Mouse (Mus musculus) embryonic facial prominence, embryonic 10.5 days (tissue): ENCODE results near the gene Ide. TPM values are rescaled to one million over a fixed set of nuclear protein-coding genes. Genes with fewer than 3 reads are reported as not detected.
"Not testable (repeated sequence)": the region's sequence is repeated elsewhere in the genome, so short reads cannot be mapped to it uniquely, and the experiment has no call there.

Experiments
- DNase-seq: peaks from one replicate; pipeline ENCODE4 v3.0.0-alpha.2; 2017; ENCODE audit warnings: low spot score
- H3K27ac ChIP-seq: fragments of 300-500 bp; sonication (generic); replicated peaks from 2 replicates; pipeline ENCODE4 v1.5.1; 2016; ENCODE audit warnings: mild to moderate bottlenecking
- H3K27me3 ChIP-seq: fragments of 300-500 bp; sonication (generic); replicated peaks from 2 replicates; pipeline ENCODE4 v1.6.1; 2016; ENCODE audit warnings: low read depth, mild to moderate bottlenecking; ENCODE audit not compliant: poor library complexity, severe bottlenecking
- H3K36me3 ChIP-seq: fragments of 300-500 bp; sonication (generic); replicated peaks from 2 replicates; pipeline ENCODE4 v1.6.1; 2016; ENCODE audit warnings: mild to moderate bottlenecking, moderate library complexity
- H3K4me1 ChIP-seq: fragments of 300-500 bp; sonication (generic); 2 replicates; pipeline ENCODE4 v1.6.1; 2016
- H3K4me3 ChIP-seq: fragments of 300-500 bp; sonication (generic); 2 replicates; pipeline ENCODE4 v1.5.1; 2016; ENCODE audit warnings: mild to moderate bottlenecking, moderate library complexity
- H3K9me3 ChIP-seq: fragments of 300-500 bp; sonication (generic); 2 replicates; pipeline ENCODE4 v1.6.1; 2016; ENCODE audit warnings: mild to moderate bottlenecking
- WGBS: fragments of 180-500 bp; shearing (Covaris S2); methylation state at CpG from one replicate; pipeline ENCODE4 v1.1.7; 2016; 5-methylcytosine and 5-hydroxymethylcytosine counted together
- polyA plus RNA-seq: library from polyadenylated mRNA; unstranded; fragments of >200 nt; fragmentation: Nextera tagmentation; extraction: Ambion mirVana; gene quantifications from 2 replicates; pipeline ENCODE4 v1.2.1, GENCODE M21; 2016

Gene Ide
- polyA plus RNA-seq, 1 experiment from 2014 or later, result 40.9 TPM

- Histone ChIP-seq H3K4me1 (no peaks in the 10 kb centered on the region), H3K9me3 (no peaks in the 10 kb centered on the region), H3K27ac (no peak overlapping the region), H3K36me3 (no peaks in the 10 kb centered on the region), H3K27me3 (no peaks in the 10 kb centered on the region), H3K4me3 (no peak overlapping the region)
- DNase-seq, result no peak
- 76% methylated on average over 3 of the region's 3 CpGs for WGBS
Observed at GRCm38 (mm10) chr19:37248199-37248598, 89.5 kb downstream of the Ide start.

DNA sequence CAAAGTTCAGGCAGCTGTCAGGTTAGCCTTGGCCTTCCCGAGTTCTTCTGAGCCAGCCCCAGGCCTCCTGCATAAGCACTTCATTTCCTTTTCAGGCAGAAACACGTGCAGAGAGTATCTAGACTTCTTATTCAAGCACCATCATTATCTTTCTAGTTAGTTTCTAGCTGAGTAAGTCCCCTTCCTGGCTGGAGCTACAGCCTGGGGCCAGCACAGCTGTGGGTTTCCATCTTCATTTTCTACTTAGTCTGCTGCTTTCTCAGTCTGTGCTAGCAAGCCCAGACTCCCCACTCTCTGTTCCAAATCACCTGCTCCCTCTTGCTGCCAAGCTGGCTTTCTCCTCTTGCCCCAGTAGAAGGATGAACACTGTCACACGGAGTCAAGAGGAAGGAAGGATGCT, 90.8 kb downstream of the Ide start:
- DNase-seq, result no peak
- Histone ChIP-seq H3K4me3 (no peak overlapping the region), H3K4me1 (no peaks in the 10 kb centered on the region), H3K27me3 (no peaks in the 10 kb centered on the region), H3K9me3 (no peaks in the 10 kb centered on the region), H3K27ac (no peak overlapping the region), H3K36me3 (no peaks in the 10 kb centered on the region)
- 42% methylated on average over 3 of the region's 3 CpGs for WGBS

GRCm38 (mm10) chr19:37242707-37243106, 94.9 kb downstream of the Ide start:
- no peak overlapping the region for H3K27ac ChIP-seq
- H3K36me3 ChIP-seq, result no peaks in the 10 kb centered on the region
- WGBS, result 45% methylated on average over 2 of the region's 2 CpGs
- no peak for DNase-seq
- peaks cover 7% of the 10 kb centered on the region; the same call in 1 of the 2 replicates for H3K27me3 ChIP-seq
- H3K4me3 ChIP-seq, result no peak overlapping the region
- H3K9me3 ChIP-seq, result no peaks in the 10 kb centered on the region
- H3K4me1 ChIP-seq, result peaks cover 13% of the 10 kb centered on the region

- WGBS, result 71% methylated on average over 5 of the region's 5 CpGs
- H3K27ac ChIP-seq, result no peak overlapping the region
- no peaks in the 10 kb centered on the region for H3K9me3 ChIP-seq
- H3K4me3 ChIP-seq, result no peak overlapping the region
- H3K27me3 ChIP-seq, result peaks cover 20% of the 10 kb centered on the region
- peaks cover 16% of the 10 kb centered on the region for H3K4me1 ChIP-seq
- no peak for DNase-seq
- no peaks in the 10 kb centered on the region for H3K36me3 ChIP-seq
Observed at GRCm38 (mm10) chr19:37241201-37241600, 96.5 kb downstream of the Ide start.

DNA sequence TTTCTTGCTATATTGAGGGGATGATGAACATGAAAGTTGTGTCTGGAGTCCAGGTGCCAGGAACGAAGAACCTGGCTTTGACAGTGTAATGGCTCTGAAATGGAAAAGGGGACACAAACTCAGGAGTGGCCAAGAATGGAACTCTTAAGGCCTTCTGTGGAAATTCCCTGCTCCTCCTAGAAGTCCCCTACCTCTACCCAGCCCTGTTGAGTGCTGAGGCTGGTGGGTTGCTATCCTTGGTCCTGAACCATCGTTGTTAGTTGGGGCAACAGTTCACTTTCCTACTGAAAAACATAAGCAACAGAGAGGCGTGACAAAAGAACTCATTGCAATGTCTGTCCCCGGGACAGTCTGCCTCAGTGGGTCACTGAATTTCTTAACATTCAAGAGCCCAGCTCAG, 98.6 kb downstream of the Ide start:
- DNase-seq, result peak; percentile 65
- Histone ChIP-seq H3K36me3 (no peaks in the 10 kb centered on the region), H3K9me3 (no peaks in the 10 kb centered on the region), H3K4me1 (peaks cover 18% of the 10 kb centered on the region), H3K4me3 (no peak overlapping the region), H3K27me3 (peaks cover 41% of the 10 kb centered on the region), H3K27ac (no peak overlapping the region)
- WGBS, result 22% methylated on average over 4 of the region's 4 CpGs

DNA sequence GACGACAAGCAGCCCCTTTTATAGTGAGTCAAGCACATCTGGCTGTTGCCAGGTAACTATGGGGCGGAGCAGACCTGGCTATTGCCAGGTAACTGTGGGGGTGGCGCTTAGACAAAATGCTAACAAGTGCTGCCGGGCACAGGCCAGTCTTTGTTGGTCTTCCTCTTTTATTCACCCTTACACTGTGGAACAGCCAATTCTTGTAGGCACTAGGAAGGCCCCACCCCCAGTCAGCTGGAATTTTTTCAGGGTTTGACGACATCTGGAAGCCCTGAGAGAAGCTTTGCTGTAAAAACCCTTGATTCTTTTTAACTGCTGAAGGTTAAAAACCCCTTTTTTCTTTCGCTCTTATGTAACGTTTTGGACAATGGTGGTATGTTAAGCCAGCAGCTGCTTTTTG, 99.0 kb downstream of the Ide start:
- Histone ChIP-seq H3K27ac (no peak overlapping the region), H3K4me3 (no peak overlapping the region), H3K9me3 (no peaks in the 10 kb centered on the region), H3K36me3 (no peaks in the 10 kb centered on the region), H3K4me1 (peaks cover 23% of the 10 kb centered on the region), H3K27me3 (peaks cover 46% of the 10 kb centered on the region)
- 13% methylated on average over 7 of the region's 7 CpGs for WGBS
- peak; percentile 10 for DNase-seq

GRCm38 (mm10) chr19:37237712-37238437, 99.8 kb downstream of the Ide start:
- Histone ChIP-seq H3K27ac (no peak overlapping the region), H3K36me3 (no peaks in the 10 kb centered on the region), H3K4me3 (0 out of 2 replicates have a peak overlapping the region, but pooled peaks have one; percentile 8), H3K27me3 (peaks cover 52% of the 10 kb centered on the region), H3K4me1 (peaks cover 24% of the 10 kb centered on the region), H3K9me3 (no peaks in the 10 kb centered on the region)
- DNase-seq, result peak; percentile 8
- 6% methylated on average over 15 of the region's 15 CpGs for WGBS

- peaks cover 24% of the 10 kb centered on the region for H3K4me1 ChIP-seq
- H3K4me3 ChIP-seq, result no peak overlapping the region
- H3K36me3 ChIP-seq, result no peaks in the 10 kb centered on the region
- no peaks in the 10 kb centered on the region for H3K9me3 ChIP-seq
- no peak overlapping the region for H3K27ac ChIP-seq
- no peak for DNase-seq
- WGBS, result 51% methylated on average over 5 of the region's 5 CpGs
- H3K27me3 ChIP-seq, result peaks cover 57% of the 10 kb centered on the region
Observed at GRCm38 (mm10) chr19:37237306-37237705, 100.3 kb downstream of the Ide start.

DNA sequence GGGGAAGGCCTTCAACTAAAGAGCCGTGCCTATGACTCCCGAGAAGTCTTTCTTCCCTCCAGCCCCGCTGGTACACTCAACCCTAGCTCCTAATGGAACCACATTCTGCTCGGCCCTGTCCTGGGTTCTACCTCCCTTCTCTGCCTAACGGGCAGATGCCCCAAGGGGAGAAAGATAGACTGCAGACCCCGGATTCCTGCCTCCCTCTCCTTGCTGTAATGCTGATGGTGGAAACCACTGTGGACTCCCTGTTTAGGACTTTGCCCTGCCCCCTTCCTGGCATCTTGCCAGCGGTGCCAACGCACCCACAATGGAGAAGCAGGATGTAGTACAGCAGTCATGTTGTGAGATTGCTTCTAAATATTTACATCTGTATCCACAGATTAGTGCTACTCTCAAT, 101.8 kb downstream of the Ide start:
- peaks cover 57% of the 10 kb centered on the region for H3K27me3 ChIP-seq
- no peaks in the 10 kb centered on the region for H3K36me3 ChIP-seq
- no peak overlapping the region for H3K27ac ChIP-seq
- DNase-seq, result no peak
- H3K9me3 ChIP-seq, result no peaks in the 10 kb centered on the region
- WGBS, result 60% methylated on average over 8 of the region's 8 CpGs
- H3K4me1 ChIP-seq, result peaks cover 24% of the 10 kb centered on the region
- H3K4me3 ChIP-seq, result no peak overlapping the region

GRCm38 (mm10) chr19:37233561-37234539, 103.8 kb downstream of the Ide start:
- Histone ChIP-seq H3K27ac (no peak overlapping the region), H3K36me3 (no peaks in the 10 kb centered on the region), H3K4me3 (peak overlapping the region; percentile 53), H3K27me3 (peaks cover 57% of the 10 kb centered on the region), H3K9me3 (no peaks in the 10 kb centered on the region), H3K4me1 (peaks cover 23% of the 10 kb centered on the region)
- peak; percentile 57 for DNase-seq
- 4% methylated on average over 63 of the region's 63 CpGs for WGBS

DNA sequence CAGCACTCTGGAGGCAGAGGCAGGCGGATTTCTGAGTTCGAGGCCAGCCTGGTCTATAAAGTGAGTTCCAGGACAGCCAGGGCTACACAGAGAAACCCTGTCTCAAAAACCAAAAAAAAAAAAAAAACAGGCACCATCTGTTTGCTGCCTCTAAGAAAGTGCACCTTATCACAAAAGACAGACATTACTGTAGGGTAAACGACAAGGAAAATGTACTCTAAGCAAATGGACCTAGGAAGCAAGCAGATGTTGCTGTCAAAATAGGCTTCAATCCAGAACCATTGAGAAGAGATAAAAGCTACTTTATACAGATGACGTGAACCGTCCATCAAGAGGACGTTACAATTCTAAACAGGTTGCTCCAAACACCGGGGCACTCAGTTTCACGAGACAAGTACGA, 105.1 kb downstream of the Ide start:
- not testable (repeated sequence) for DNase-seq, H3K4me3 ChIP-seq, H3K27ac ChIP-seq, H3K36me3 ChIP-seq, H3K9me3 ChIP-seq
- 86% methylated on average over 9 of the region's 9 CpGs for WGBS
- Histone ChIP-seq H3K4me1 (peaks cover 10% of the 10 kb centered on the region), H3K27me3 (peaks cover 48% of the 10 kb centered on the region)

GRCm38 (mm10) chr19:37225197-37225862, 112.3 kb downstream of the Ide start:
- Histone ChIP-seq H3K4me1 (no peaks in the 10 kb centered on the region), H3K9me3 (no peaks in the 10 kb centered on the region), H3K36me3 (peaks cover 66% of the 10 kb centered on the region), H3K27ac (no peak overlapping the region), H3K27me3 (no peaks in the 10 kb centered on the region), H3K4me3 (no peak overlapping the region)
- WGBS, result 85% methylated on average over 6 of the region's 6 CpGs
- DNase-seq, result no peak
